Mouse (Mus musculus): ENCODE results near the gene Prdm9. TPM values are rescaled to one million over a fixed set of nuclear protein-coding genes. Genes with fewer than 3 reads are reported as not detected.

The Prdm9 gene
- polyA plus RNA-seq (2015; fragmentation: Nextera tagmentation; extraction: Ambion mirVana): 0.93 and 1.0 TPM in 2 replicates

GRCm38 (mm10) chr17:15564014-15564927 lies at the start of gene Prdm9:
Gene Prdm9 (minus strand): TSS chr17:15564354.

DNA sequence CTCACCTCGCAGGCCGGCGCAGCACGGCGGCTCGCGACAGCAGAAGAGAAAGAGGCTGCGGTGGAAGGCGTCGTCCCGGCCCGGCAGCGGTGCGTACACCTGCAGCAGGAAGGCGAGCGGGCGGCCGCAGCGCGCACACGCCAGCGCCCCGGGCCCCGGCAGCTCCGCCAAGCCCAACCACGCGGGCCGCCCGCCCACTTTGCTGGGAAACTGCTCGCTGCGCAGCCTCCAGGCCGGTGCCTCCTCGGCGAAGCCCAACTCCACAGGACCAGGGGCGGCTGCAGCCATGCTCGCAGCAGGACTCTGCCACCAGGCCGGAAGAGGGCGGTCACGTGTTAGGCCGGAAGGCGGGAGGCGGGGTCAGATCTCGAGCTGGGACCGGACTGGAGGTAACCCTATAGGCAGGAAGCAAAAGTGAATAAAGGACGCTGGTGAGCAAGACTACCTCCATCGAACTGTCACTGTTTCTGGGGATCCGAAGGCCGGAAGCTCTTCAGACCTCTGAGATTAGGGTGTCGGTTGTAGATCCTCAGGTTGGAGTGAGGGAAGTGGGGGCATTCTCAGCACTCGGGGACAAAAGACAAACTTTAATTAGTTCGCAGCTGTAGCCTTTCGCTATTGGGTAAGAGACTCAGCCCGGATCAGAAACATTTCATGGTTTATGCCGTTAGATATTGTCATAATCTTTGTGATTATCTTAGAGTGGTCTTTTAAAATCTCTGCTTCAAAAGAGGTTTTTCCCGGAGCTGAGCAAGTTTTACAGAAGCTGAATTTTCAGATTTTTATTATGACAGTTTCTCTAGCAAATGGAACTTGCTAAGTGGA lies 37.0 kb downstream of the Prdm9 start, which contains the start of gene Pdcd2:
Pdcd2 (minus strand) TSS at position 316 of the 825 bp plus-strand sequence.

DNA sequence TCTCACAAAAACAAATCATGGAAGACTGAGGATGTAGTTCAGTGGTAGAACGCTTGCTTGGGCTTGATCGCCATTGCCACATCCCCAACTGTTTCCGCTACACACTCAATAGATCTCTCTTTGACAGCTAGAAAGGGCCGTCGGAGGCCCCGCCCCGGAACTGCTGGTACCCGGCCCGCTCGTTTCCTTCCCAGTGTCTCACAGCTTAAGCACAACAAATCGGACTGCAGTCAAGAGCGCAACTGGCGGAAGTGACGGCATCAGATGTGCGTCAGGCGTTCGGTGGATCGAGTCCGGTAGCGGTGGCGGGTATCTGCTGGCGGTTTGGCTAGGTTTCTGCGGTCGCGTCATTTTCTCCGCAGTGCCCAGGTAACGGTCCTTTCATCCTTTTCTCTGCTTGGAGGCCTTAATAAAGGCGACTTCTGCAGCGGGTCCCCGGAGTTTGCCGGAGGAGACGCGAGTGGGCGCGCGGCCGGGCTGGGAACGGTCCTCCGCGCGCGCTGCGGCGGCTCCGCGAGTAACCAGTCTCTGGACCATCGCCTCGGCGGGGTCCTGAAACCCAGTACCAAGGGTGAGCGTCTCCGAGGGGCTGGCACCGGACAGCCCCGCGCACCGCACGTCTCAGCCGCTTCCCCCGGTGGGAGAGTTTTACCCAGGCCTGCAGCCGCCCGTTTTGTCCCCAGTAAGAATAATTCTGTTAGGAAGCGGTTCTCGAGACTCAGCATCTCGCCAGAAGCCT lies 64.3 kb downstream of the Prdm9 start, which contains the start of the genes Psmb1 and Tbp:
Psmb1 (minus strand) TSS at position 96 of the 739 bp plus-strand sequence.
Tbp (plus strand) TSS at position 233 of the 739 bp plus-strand sequence.

Other genes with a start within 250 kb of the Prdm9 start
- gene Dll1, start 187.5 kb downstream of the Prdm9 start, polyA plus RNA-seq (2015; fragmentation: Nextera tagmentation; extraction: Ambion mirVana): 1.3 and 1.9 TPM in 2 replicates
- 10.9 and 12.3 TPM in 2 replicates for gene Fam120b, start 168.2 kb downstream of the Prdm9 start, polyA plus RNA-seq (2015; fragmentation: Nextera tagmentation; extraction: Ambion mirVana)
- gene Psmb1, start 64.6 kb downstream of the Prdm9 start, polyA plus RNA-seq (2015; fragmentation: Nextera tagmentation; extraction: Ambion mirVana): 205 and 219 TPM in 2 replicates
- 17.7 and 19.2 TPM in 2 replicates for gene Tbp, start 64.5 kb downstream of the Prdm9 start, polyA plus RNA-seq (2015; fragmentation: Nextera tagmentation; extraction: Ambion mirVana)
- 25.5 and 26.4 TPM in 2 replicates for gene Pdcd2, start 37.1 kb downstream of the Prdm9 start, polyA plus RNA-seq (2015; fragmentation: Nextera tagmentation; extraction: Ambion mirVana)
- 14.2 and 15.4 TPM in 2 replicates for gene Chd1, start 140.6 kb upstream of the Prdm9 start, polyA plus RNA-seq (2015; fragmentation: Nextera tagmentation; extraction: Ambion mirVana)

All from urinary bladder, postnatal 0 days (tissue).